Mouse (Mus musculus): ENCODE data around the gene Hoxa10. TPM values are rescaled to one million over a fixed set of nuclear protein-coding genes. Genes with fewer than 3 reads are reported as not detected.

The Hoxa10 gene
- total and polyA plus RNA-seq, 3 experiments = not detected

DNA sequence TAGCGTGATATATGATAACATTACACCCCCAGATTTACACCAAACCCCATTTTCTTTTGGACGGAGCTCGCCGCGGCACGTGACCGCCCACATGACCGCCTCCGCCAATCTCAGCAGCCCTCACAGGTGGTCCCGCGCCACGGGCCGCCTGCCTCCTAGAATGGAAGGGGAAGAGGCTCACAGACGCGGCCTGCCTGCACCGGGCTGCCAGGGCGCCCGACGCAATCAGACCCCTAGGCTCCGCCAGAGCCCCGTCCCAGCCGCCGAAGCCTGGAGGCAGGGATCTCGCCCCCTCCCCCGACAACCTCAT is 23.2 kb downstream of the Hoxa10 start:
- DNase-seq (ENCODE audit: low read depth, low spot score) = no peak
- no peaks in the 10 kb centered on the region for H3K36me3 ChIP-seq (ENCODE audit: control insufficient read depth in 1 of 2, insufficient read depth in 2 of 2, low read length in 2 of 2)
- no peak overlapping the region for H3K4me3 ChIP-seq (ENCODE audit: control insufficient read depth in 1 of 2, insufficient read depth in 1 of 2, low read depth in 2 of 2, low read length in 2 of 2)
- H3K79me2 ChIP-seq (ENCODE audit: control insufficient read depth, insufficient read depth, low read length, poor library complexity) = no peaks in the 10 kb centered on the region
- H3K27me3 ChIP-seq (ENCODE audit: control insufficient read depth in 1 of 2, insufficient read depth in 2 of 2, low read length in 2 of 2) = no peaks in the 10 kb centered on the region
- H3K9ac ChIP-seq (ENCODE audit: control insufficient read depth, low read depth, low read length, poor library complexity, severe bottlenecking) = no peak overlapping the region
- no peak overlapping the region for H3K27ac ChIP-seq (ENCODE audit: control insufficient read depth, low read depth, low read length)
- TF ChIP-seq ZMIZ1 (IDR thresholded peaks at IDR 0.05; ENCODE audit: low read depth, low read length) (no peak), ZNF384 (IDR thresholded peaks at IDR 0.05; ENCODE audit: low read depth, low read length) (no peak), MAZ (IDR thresholded peaks at IDR 0.05; ENCODE audit: low read depth, low read length) (no peak), MEF2A (IDR thresholded peaks at IDR 0.05; ENCODE audit: extremely low read depth, insufficient replicate concordance, low read depth, low read length, poor library complexity, severe bottlenecking) (no peak)
- no peaks in the 10 kb centered on the region for H3K4me1 ChIP-seq (ENCODE audit: control insufficient read depth in 1 of 2, insufficient read depth in 2 of 2, low read length in 2 of 2)
- no peaks in the 10 kb centered on the region for H3K9me3 ChIP-seq (replicated peaks; ENCODE audit: insufficient read depth, low read length)

DNA sequence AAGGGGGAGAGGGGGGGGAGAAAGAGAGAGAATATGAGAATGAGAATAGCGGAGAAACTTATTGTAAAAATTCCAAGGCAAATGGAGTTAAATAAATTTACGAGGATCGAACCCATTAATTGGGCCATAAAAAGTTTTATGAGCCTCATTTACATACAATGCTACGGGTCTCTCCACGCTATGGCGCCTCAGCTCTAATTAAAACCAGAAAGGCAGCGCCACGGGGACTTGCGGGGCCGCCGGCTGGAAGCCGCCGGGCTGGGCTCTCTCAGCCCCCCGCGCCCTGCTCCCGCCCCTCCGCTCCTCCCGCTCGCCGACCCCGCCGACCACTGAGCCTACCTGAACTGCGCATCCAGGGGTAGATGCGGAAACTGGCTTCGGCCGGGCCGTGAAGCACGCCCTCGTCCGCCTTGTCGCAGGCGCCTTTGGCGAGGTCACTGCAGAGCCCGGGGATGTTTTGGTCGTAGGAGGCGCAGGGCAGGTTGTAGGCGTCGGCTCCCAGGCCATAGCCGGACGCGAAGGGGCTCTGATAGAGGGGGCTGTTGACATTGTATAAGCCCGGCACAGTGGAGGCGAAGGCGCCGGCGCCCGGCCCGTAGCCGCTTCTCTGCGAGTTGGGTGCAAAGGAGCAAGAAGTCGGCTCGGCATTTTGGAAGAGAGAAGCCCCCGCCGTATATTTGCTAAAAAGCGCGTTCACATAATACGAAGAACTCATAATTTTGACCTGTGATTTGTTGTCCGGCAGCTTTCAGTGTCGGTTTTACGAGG is 23.8 kb downstream of the Hoxa10 start:
- Histone ChIP-seq H3K4me3 (ENCODE audit: control insufficient read depth in 1 of 2, insufficient read depth in 1 of 2, low read depth in 2 of 2, low read length in 2 of 2) (no peak overlapping the region), H3K79me2 (ENCODE audit: control insufficient read depth, insufficient read depth, low read length, poor library complexity) (no peaks in the 10 kb centered on the region), H3K4me1 (ENCODE audit: control insufficient read depth in 1 of 2, insufficient read depth in 2 of 2, low read length in 2 of 2) (no peaks in the 10 kb centered on the region), H3K36me3 (ENCODE audit: control insufficient read depth in 1 of 2, insufficient read depth in 2 of 2, low read length in 2 of 2) (no peaks in the 10 kb centered on the region), H3K9me3 (replicated peaks; ENCODE audit: insufficient read depth, low read length) (no peaks in the 10 kb centered on the region), H3K9ac (ENCODE audit: control insufficient read depth, low read depth, low read length, poor library complexity, severe bottlenecking) (no peak overlapping the region), H3K27me3 (ENCODE audit: control insufficient read depth in 1 of 2, insufficient read depth in 2 of 2, low read length in 2 of 2) (no peaks in the 10 kb centered on the region), H3K27ac (ENCODE audit: control insufficient read depth, low read depth, low read length) (no peak overlapping the region)
- DNase-seq (ENCODE audit: low read depth, low spot score) = no peak
- TF ChIP-seq SMC3 (IDR thresholded peaks at IDR 0.05; ENCODE audit: low read depth, low read length) = no peak

DNA sequence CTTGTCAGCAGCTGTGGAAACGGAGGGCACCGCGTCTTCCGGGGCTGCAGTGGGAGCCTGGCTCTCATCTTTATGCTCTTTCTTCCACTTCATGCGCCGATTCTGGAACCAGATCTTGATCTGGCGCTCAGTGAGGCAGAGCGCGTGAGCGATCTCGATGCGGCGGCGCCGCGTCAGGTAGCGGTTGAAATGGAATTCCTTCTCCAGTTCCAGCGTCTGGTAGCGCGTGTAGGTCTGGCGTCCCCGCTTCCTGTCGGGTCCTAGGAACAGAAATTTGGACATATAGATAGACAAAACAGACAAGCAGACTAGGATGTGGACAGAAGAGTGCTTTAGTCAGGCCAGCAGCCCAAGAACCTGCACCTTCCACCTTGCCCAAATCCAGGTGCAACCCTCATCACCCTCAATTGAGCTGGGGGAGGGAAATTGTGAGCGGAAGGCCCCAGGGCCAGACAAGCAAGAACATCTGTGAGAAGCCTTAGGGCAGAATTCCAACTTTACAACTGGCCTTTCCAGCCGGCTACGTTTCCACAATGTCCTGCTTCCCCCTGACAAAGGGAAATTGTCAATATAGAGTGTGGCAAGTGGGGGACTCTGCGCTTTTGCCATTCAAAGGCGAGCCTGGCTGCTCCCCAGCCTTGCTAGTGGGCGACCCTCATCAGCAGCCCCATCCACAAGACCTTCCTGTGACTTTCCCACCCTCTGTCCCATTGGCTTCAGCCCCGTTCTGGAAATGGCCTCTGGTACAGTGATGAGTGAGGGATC is 24.7 kb downstream of the Hoxa10 start:
- H3K27me3 ChIP-seq (ENCODE audit: control insufficient read depth in 1 of 2, insufficient read depth in 2 of 2, low read length in 2 of 2) = no peaks in the 10 kb centered on the region
- DNase-seq (ENCODE audit: low read depth, low spot score) = no peak
- no peaks in the 10 kb centered on the region for H3K79me2 ChIP-seq (ENCODE audit: control insufficient read depth, insufficient read depth, low read length, poor library complexity)
- H3K4me3 ChIP-seq (ENCODE audit: control insufficient read depth in 1 of 2, insufficient read depth in 1 of 2, low read depth in 2 of 2, low read length in 2 of 2) = no peak overlapping the region
- TF ChIP-seq HCFC1 (IDR thresholded peaks at IDR 0.05; ENCODE audit: low read depth, low read length) (no peak), POLR2A (IDR thresholded peaks at IDR 0.05; ENCODE audit: control insufficient read depth in 1 of 2, insufficient read depth in 1 of 2, low read depth in 1 of 2, low read length in 2 of 2, poor library complexity in 1 of 2) (no peak), USF2 (IDR thresholded peaks at IDR 0.05; ENCODE audit: borderline replicate concordance in 1 of 2, insufficient read depth in 1 of 2, low read depth in 1 of 2, low read length in 2 of 2) (no peak), NRF1 (IDR thresholded peaks at IDR 0.05; ENCODE audit: insufficient read depth, low read depth, low read length, poor library complexity, severe bottlenecking) (no peak), UBTF (IDR thresholded peaks at IDR 0.05; ENCODE audit: borderline replicate concordance, insufficient read depth, low read depth, low read length) (no peak)
- no peak overlapping the region for H3K9ac ChIP-seq (ENCODE audit: control insufficient read depth, low read depth, low read length, poor library complexity, severe bottlenecking)
- no peaks in the 10 kb centered on the region for H3K9me3 ChIP-seq (replicated peaks; ENCODE audit: insufficient read depth, low read length)
- H3K4me1 ChIP-seq (ENCODE audit: control insufficient read depth in 1 of 2, insufficient read depth in 2 of 2, low read length in 2 of 2) = no peaks in the 10 kb centered on the region
- H3K36me3 ChIP-seq (ENCODE audit: control insufficient read depth in 1 of 2, insufficient read depth in 2 of 2, low read length in 2 of 2) = no peaks in the 10 kb centered on the region
- H3K27ac ChIP-seq (ENCODE audit: control insufficient read depth, low read depth, low read length) = no peak overlapping the region

Data from MEL (cell line).